Mouse (Mus musculus): ENCODE data around the gene Ccer2. TPM values are rescaled to one million over a fixed set of nuclear protein-coding genes. Genes with fewer than 3 reads are reported as not detected.

Ccer2 gene
- polyA plus RNA-seq, 1 experiment from 2014 or later: 0.27 TPM

DNA sequence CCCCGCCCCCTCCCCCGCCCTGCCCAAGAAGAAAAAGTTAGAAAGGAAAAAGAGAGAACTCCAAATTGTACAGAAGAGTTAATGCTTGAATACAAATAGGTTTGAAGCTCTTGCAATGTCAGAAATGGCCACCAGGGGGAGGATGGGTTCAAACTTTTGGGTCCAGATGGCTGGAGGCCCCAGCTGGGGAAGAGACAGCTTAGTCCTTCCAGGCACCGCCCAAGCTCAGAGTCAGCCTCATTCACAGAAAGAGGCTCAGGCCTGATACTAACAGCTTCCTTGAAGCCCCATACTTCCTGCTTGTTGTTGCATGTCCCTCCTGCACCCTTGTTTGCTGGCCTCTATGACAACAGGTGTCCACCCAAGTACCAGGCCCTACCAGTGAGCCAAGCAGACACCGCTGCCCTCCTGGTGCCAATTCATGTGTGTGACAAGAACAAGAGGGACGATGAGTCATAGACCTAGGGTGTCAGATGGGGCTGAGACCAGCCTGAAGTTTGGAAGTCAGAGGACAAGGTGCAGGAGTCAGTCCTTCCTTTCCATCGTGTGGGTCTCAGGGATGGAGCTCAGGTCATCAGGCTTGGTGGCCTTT is 24.2 kb downstream of the Ccer2 start:
- H3K4me2 ChIP-seq (replicated peaks): no peak overlapping the region
- ATAC-seq (replicated peaks): peak; percentile 65
- H3K9me3 ChIP-seq: no peaks in the 10 kb centered on the region
- H3K9ac ChIP-seq (replicated peaks): no peak overlapping the region
- 43% methylated on average over 6 of the region's 6 CpGs for WGBS
- H3K27me3 ChIP-seq: no peaks in the 10 kb centered on the region
- H3K27ac ChIP-seq (replicated peaks): peak overlapping the region; percentile 55; the same call in 1 of the 2 replicates
- H3K4me1 ChIP-seq: peaks cover 4% of the 10 kb centered on the region
- H3K36me3 ChIP-seq: peaks cover 22% of the 10 kb centered on the region; the same call in 1 of the 2 replicates
- no peak overlapping the region for H3K4me3 ChIP-seq

DNA sequence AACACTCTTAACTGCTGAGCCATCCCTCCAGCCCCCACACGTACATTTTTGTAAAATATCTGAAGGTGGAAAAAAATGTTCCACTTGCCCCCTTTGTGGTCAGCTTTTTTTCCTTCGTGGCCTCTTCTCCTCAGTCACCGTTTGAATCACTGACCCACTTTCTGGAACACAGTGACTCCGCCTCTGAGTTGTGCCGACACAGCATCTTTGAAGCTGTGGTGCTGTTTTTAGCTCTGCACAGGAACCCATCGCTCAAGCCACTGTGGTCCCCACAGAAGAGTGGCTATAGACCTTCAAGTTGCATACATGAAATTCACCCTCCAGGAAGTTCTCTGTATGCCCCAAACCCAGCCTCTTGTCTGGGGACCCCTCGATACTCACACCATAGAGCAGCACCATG is 24.9 kb downstream of the Ccer2 start:
- Histone ChIP-seq H3K27ac (replicated peaks) (no peak overlapping the region), H3K36me3 (peaks cover 21% of the 10 kb centered on the region; the same call in 1 of the 2 replicates), H3K4me3 (no peak overlapping the region), H3K9me3 (no peaks in the 10 kb centered on the region), H3K4me1 (peaks cover 4% of the 10 kb centered on the region), H3K27me3 (no peaks in the 10 kb centered on the region), H3K9ac (replicated peaks) (no peak overlapping the region), H3K4me2 (replicated peaks) (no peak overlapping the region)
- WGBS: 88% methylated on average over 7 of the region's 7 CpGs
- no peak for ATAC-seq (replicated peaks)

DNA sequence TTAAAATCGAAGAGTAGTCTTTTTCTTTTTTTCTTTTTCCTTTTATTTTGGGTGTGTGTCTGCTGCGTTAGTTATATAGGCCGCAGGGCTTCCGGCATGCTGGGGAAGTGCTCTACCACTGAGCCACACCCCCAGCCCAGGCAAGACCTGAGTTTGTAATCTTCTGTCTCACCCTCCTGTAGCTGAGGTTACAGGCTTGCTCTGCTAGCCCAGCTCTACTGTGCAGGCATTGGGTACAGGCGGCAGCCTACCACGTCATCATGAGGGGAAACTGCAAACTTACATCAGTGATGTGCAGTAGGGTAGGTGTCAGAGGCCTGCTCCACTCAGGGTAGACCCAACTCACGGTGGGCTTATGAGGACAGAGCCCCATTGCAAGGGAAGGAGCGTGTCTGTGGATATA is 25.3 kb downstream of the Ccer2 start:
- peaks cover 19% of the 10 kb centered on the region; the same call in 1 of the 2 replicates for H3K36me3 ChIP-seq

DNA sequence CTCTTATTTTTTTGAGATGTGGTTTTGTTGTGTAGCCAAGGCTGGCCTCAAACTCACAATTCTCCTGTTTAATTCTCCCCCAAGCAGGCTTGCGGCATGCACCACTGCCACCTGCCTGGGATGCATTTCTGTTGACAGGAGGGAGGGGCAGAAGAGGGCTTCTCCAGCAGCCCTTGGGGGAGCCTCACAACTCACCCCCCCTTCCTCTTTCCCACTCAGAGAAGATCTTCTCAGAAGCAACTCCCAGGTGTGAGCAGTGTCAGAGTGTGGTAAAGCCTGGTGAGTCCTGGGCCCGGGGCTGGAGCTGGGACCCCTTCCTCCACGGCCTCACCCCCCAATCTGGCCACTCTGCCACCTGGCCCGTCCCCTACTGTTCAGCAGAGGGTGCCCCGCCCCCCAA is 29.2 kb downstream of the Ccer2 start:
- no peaks in the 10 kb centered on the region for H3K9me3 ChIP-seq
- H3K27me3 ChIP-seq: no peaks in the 10 kb centered on the region
- no peak overlapping the region for H3K9ac ChIP-seq (replicated peaks)
- H3K4me3 ChIP-seq: no peak overlapping the region
- peaks cover 3% of the 10 kb centered on the region for H3K4me1 ChIP-seq
- no peak overlapping the region for H3K4me2 ChIP-seq (replicated peaks)
- WGBS: 74% methylated on average over 5 of the region's 5 CpGs
- peaks cover 16% of the 10 kb centered on the region; the same call in 1 of the 2 replicates for H3K36me3 ChIP-seq
- H3K27ac ChIP-seq (replicated peaks): no peak overlapping the region
- ATAC-seq (replicated peaks): no peak

More for the DNA sequence above, 25.3 kb downstream of the Ccer2 start:
- peaks cover 4% of the 10 kb centered on the region for H3K4me1 ChIP-seq
- H3K4me3 ChIP-seq: no peak overlapping the region
- H3K27me3 ChIP-seq: no peaks in the 10 kb centered on the region
- H3K27ac ChIP-seq (replicated peaks): no peak overlapping the region
- ATAC-seq (replicated peaks): no peak
- no peak overlapping the region for H3K9ac ChIP-seq (replicated peaks)
- 86% methylated on average over 8 of the region's 8 CpGs for WGBS
- H3K4me2 ChIP-seq (replicated peaks): no peak overlapping the region
- H3K9me3 ChIP-seq: no peaks in the 10 kb centered on the region

DNA sequence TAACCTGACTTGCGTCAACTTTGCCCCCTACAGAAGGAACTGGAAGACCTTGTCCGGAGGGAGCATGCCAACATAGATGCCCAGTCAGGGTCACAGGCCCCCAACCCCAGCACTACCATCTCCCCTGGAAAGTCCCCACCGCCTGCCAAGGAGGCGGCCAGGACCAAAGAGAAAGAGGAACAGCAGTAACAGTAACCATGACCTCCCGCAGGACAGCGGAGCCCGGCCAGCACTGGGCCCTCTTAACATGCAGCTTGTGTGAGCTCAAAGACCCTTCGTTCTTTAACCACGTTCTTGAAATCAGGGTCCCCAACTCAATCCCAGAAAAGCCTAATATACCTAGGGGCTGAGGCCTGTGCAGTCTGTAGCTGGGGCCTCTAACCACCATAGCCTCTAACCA is 31.9 kb downstream of the Ccer2 start:
- no peak for ATAC-seq (replicated peaks)
- H3K36me3 ChIP-seq: peaks cover 8% of the 10 kb centered on the region; the same call in 1 of the 2 replicates
- 92% methylated on average over 9 of the region's 9 CpGs for WGBS
- no peak overlapping the region for H3K9ac ChIP-seq (replicated peaks)
- H3K4me1 ChIP-seq: no peaks in the 10 kb centered on the region
- no peaks in the 10 kb centered on the region for H3K27me3 ChIP-seq
- H3K4me2 ChIP-seq (replicated peaks): no peak overlapping the region
- H3K9me3 ChIP-seq: no peaks in the 10 kb centered on the region
- no peak overlapping the region for H3K4me3 ChIP-seq
- no peak overlapping the region for H3K27ac ChIP-seq (replicated peaks)

DNA sequence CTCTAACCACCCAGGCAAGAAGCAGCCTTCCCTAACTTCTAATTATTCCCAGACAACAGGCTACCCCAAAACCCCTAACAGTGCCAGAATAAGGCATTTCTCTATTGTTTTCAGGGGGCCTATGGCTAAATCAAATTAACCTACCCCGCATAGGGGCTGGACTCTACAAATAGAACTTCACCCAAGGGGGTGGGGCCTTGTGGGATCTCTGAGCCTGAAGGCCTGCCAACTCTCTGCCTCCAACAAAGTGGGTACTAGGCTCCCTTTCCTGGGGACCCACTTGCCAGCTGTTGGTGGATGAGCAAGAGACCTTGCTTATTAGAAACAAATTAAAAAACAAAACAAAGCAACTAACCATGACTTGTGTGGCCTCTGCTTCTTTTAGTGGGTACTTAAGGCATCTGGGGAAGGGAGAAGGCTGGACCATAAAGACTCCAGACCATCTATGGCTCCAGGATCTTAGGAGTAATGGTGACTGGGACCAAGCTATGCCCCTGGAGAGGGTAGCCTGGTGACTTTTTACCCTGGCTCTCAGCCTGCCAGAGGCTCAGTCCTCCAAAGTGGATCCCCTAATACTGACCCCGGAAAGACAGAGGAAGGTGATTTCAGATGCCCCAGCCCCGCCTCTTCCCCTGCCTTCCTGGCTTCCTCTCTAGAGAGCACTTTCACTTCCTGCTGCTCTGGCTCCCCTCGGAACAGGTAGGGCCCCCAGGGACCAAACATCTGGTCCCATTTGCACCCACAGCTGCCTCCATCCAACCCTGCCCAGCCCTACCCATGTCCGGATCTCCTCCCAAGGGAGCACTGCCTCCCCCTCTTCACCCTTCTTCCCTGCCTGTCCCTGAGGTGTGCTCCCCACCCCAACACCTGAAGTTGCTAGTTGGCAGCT is 32.6 kb downstream of the Ccer2 start, which contains the start of gene Rinl:
Rinl (plus strand) TSS at position 663 of the 889 bp plus-strand sequence.
- no peak within 1 kb of the TSS for H3K4me3 ChIP-seq
- no peaks in the 10 kb centered on the region for H3K9me3 ChIP-seq
- no peak within 1 kb of the TSS for H3K4me2 ChIP-seq (replicated peaks)
- no peak within 1 kb of the TSS for H3K9ac ChIP-seq (replicated peaks)
- no peak within 1 kb of the TSS for H3K27ac ChIP-seq (replicated peaks)
- no peaks in the 10 kb centered on the region for H3K27me3 ChIP-seq
- 79% methylated on average over 5 of the region's 5 CpGs for WGBS
- no peaks in the 10 kb centered on the region for H3K4me1 ChIP-seq
- ATAC-seq (replicated peaks): no peak
- peaks cover 4% of the 10 kb centered on the region; the same call in 1 of the 2 replicates for H3K36me3 ChIP-seq

DNA sequence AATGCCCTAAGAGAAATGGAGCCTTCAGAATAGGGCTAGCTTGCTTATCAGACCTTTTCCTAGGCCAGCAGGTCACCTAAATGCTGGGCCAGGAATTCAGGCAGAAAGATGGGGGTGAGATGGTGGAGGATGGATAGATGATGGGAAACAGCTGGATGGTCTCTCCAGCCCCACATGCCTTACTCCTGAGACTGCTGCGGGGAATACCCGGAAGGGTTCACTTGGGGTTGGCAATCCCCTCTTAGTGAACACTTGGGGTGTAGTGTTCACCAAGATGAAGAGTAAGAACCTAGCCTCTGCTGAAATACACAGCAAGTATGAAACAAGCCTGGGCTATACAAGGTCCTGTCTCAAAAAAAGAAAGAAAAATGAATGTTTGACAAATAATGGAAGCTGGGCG is 33.3 kb downstream of the Ccer2 start:
- Histone ChIP-seq H3K36me3 (peaks cover 4% of the 10 kb centered on the region; the same call in 1 of the 2 replicates), H3K27me3 (no peaks in the 10 kb centered on the region), H3K4me2 (replicated peaks) (no peak overlapping the region), H3K27ac (replicated peaks) (no peak overlapping the region), H3K9ac (replicated peaks) (no peak overlapping the region), H3K9me3 (no peaks in the 10 kb centered on the region), H3K4me3 (no peak overlapping the region), H3K4me1 (no peaks in the 10 kb centered on the region)
- ATAC-seq (replicated peaks): no peak
- WGBS: 82% methylated on average over 3 of the region's 3 CpGs

DNA sequence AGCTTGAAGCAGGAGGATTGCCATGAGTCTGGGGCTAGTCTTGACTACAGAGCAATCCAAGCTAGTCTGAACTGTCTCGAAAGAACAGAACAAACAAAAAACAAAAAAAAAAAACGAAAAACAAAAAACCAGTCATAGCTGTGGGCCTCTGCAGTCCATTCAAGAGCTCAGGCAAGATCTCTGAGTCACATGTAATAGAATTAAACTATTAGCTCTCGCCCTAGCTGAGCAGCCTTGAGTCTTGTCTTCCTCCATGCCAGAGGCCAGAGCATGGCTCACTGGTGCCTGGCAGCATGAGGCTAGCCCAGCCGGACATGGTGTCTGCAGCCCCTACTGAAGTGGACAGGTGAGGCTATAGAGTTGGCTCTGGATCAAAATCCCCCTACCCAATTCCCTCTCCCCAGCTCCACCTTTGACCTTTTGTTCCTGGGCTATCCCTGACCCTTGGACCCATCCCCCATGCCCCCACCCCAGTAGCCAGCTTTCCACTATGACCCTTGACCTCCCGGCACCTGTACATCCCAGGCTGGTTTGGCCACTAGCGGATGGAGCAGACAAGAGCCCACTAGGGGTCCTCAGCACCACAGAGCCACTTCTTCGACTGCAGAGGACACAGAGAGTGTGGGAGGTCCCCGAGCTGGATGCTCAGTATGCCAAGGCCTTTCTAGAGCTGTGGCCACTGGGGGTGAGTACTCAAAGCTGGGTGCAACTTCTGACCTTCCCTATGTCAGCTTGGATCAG is 34.3 kb downstream of the Ccer2 start:
- Histone ChIP-seq H3K27ac (replicated peaks) (no peak overlapping the region), H3K4me1 (no peaks in the 10 kb centered on the region), H3K4me3 (no peak overlapping the region), H3K36me3 (peaks cover 4% of the 10 kb centered on the region; the same call in 1 of the 2 replicates), H3K27me3 (no peaks in the 10 kb centered on the region), H3K9me3 (no peaks in the 10 kb centered on the region), H3K4me2 (replicated peaks) (no peak overlapping the region), H3K9ac (replicated peaks) (no peak overlapping the region)
- no peak for ATAC-seq (replicated peaks)
- 49% methylated on average over 8 of the region's 8 CpGs for whole genome bisulfite sequencing

DNA sequence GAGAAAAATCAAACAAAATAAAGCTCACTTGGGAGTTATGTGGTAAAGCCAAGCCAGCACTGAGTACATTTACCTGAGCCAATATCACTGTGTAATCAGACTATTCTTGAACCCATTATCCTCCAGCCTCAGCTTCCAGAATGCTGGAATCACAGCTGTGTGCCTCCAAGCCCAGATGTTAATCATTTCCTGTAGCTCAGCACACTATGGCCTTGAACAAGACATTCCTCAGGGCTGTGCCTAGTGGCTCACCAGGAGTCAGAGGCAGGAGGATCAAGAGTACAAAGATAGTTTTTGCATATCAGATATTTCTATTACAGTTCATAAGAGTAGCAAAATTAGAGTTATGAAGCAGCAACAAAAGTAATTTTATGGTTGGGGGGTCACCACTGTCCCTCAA is 35.7 kb downstream of the Ccer2 start:
- peaks cover 4% of the 10 kb centered on the region for H3K4me1 ChIP-seq

DNA sequence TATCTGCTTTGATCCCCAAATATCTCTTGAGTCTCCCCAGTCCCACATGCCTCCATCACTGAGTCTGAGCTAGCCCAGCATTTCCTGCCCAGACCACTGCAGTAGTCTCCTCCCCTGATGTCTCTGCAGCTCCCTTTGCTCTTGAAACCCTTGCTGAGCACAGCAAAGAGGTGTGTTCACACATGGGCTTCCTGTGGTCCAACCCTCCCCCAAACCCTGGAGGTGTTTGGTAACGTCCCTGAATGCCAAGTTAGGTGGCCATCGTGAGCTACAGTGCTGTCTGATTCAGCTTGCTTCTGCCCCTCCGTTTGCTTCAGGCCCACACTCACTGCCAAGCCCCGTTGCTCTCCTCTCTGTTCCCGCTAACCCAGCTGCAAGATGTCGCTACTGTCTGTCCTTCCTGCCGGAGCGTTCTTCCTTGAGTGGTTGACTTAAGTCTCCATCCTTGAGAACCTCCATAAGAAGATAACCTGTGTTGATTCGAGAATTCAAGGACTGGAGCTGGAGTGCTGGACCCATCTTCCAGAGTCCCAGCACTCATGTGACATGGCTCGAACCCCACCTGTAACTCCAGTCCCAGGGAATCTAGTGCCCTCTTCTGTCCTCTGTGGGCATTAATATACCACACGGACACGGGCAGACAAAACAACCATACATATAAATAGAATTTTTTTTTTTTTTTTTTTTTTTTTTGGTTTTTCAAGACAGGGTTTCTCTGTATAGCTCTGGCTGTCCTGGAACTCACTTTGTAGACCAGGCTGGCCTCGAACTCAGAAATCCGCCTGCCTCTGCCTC is 36.6 kb downstream of the Ccer2 start:
- no peak overlapping the region for H3K4me2 ChIP-seq (replicated peaks)
- H3K9me3 ChIP-seq: no peaks in the 10 kb centered on the region
- H3K4me3 ChIP-seq: no peak overlapping the region
- 87% methylated on average over 14 of the region's 14 CpGs for WGBS
- no peaks in the 10 kb centered on the region for H3K27me3 ChIP-seq
- H3K36me3 ChIP-seq: 0 out of 2 replicates have a peak, but pooled peaks cover 4% of the 10 kb centered on the region
- H3K9ac ChIP-seq (replicated peaks): no peak overlapping the region
- H3K27ac ChIP-seq (replicated peaks): no peak overlapping the region
- ATAC-seq (replicated peaks): no peak
- peaks cover 8% of the 10 kb centered on the region for H3K4me1 ChIP-seq

More for the DNA sequence above, 35.7 kb downstream of the Ccer2 start:
- no peak overlapping the region for H3K4me2 ChIP-seq (replicated peaks)
- no peaks in the 10 kb centered on the region for H3K9me3 ChIP-seq
- H3K27me3 ChIP-seq: no peaks in the 10 kb centered on the region
- no peak for ATAC-seq (replicated peaks)
- peaks cover 4% of the 10 kb centered on the region; the same call in 1 of the 2 replicates for H3K36me3 ChIP-seq
- no peak overlapping the region for H3K4me3 ChIP-seq
- H3K27ac ChIP-seq (replicated peaks): no peak overlapping the region
- no peak overlapping the region for H3K9ac ChIP-seq (replicated peaks)

DNA sequence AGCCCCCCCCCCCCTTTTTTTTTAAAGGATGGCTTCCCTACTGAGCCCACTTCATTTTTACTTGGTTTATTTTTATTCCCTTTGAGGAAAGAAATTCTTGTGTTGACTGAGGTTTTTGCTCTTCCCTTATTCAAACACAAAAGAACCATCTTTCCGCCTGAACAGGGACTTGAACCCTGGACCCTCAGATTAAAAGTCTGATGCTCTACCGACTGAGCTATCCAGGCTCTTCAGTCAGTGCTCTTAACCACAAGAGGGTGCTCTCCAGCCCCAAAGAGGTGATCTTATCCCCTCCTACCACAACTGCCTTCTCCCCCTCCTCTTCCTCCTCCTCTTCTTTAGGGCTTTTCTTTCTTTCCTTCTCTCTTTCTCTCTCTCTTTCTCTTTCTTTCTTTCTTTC is 37.9 kb downstream of the Ccer2 start:
- Histone ChIP-seq H3K9ac (replicated peaks) (no peak overlapping the region), H3K36me3 (no peaks in the 10 kb centered on the region), H3K27ac (replicated peaks) (no peak overlapping the region), H3K4me3 (no peak overlapping the region), H3K4me1 (peaks cover 8% of the 10 kb centered on the region), H3K9me3 (no peaks in the 10 kb centered on the region), H3K27me3 (no peaks in the 10 kb centered on the region), H3K4me2 (replicated peaks) (no peak overlapping the region)
- 35% methylated on average over 2 of the region's 2 CpGs for WGBS
- ATAC-seq (replicated peaks): no peak

Measured in forebrain, embryonic 15.5 days (tissue).